Mouse (Mus musculus): ENCODE results near the gene Rpn1. TPM values are rescaled to one million over a fixed set of nuclear protein-coding genes. Genes with fewer than 3 reads are reported as not detected.
A peak's percentile ranks its signal among the peaks of the same experiment; 100 is the strongest.
"Not testable (repeated sequence)": the region's sequence is repeated elsewhere in the genome, so short reads cannot be mapped to it uniquely, and the experiment has no call there.

Gene Rpn1
- total RNA-seq, 2 experiments from 2014 or later = 123 to 205 TPM

GRCm38 (mm10) chr6:88116347-88117183 is 32.3 kb downstream of the Rpn1 start:
- ATAC-seq (replicated peaks; ENCODE audit: low FRiP score, low TSS enrichment, poor library complexity, severe bottlenecking) = peak; percentile 79

GRCm38 (mm10) chr6:88117184-88117575 is 32.9 kb downstream of the Rpn1 start:
- ATAC-seq (replicated peaks; ENCODE audit: low FRiP score, low TSS enrichment, poor library complexity, severe bottlenecking) = no peak

GRCm38 (mm10) chr6:88119309-88119708 is 35.0 kb downstream of the Rpn1 start:
- ATAC-seq (replicated peaks; ENCODE audit: low FRiP score, low TSS enrichment, poor library complexity, severe bottlenecking) = no peak

- ATAC-seq (replicated peaks; ENCODE audit: low FRiP score, low TSS enrichment, poor library complexity, severe bottlenecking) = no peak
These were observed 36.5 kb downstream of the Rpn1 start for GRCm38 (mm10) chr6:88120813-88121212.

- no peak for ATAC-seq (replicated peaks; ENCODE audit: low FRiP score, low TSS enrichment, poor library complexity, severe bottlenecking)
These were observed 37.5 kb downstream of the Rpn1 start for GRCm38 (mm10) chr6:88121781-88122180.

GRCm38 (mm10) chr6:88123150-88123857 is 39.0 kb downstream of the Rpn1 start:
- ATAC-seq (replicated peaks; ENCODE audit: low FRiP score, low TSS enrichment, poor library complexity, severe bottlenecking) = peak; percentile 53

DNA sequence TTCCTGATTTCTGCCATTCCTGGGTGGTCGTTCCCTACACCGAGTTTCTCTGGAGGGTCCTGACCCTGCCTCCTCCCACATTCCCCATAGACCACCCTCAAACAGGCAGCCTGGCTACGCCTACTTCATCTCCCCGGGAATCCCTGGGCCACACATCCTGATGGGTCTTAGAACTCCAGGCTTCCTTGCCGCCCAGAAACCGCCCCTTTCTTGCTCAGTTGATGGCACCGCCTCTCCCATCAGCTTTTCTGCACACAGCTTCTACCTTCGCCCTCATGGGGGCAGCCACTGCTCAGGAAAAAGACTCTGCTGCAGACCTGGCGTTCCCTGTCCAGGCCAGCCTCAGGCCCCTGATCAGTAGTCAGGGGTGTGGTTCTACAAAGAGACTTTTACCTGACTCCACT is 39.6 kb downstream of the Rpn1 start:
- ATAC-seq (replicated peaks; ENCODE audit: low FRiP score, low TSS enrichment, poor library complexity, severe bottlenecking) = peak; percentile 78

DNA sequence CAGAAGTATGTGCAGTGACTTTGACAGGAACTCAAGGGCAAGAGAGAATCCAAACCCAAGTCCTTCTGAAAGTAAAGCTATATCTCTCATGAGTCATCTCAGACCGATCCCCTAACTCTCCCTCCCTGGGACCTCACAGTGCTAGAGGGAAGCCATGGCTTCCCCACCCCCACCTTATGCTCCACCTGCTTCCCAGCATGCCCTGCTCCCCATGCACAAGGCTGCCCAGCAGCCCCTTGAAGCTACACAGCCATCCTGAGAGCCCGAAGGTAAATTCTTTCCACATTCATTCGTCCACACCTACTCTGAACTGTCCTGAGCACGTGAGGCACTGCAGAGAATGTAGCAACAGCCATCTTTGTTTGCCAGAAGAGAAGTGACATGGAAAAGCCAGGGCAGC is 40.3 kb downstream of the Rpn1 start:
- ATAC-seq (replicated peaks; ENCODE audit: low FRiP score, low TSS enrichment, poor library complexity, severe bottlenecking) = no peak

- not testable (repeated sequence) for ATAC-seq (replicated peaks; ENCODE audit: low FRiP score, low TSS enrichment, poor library complexity, severe bottlenecking)
These were observed 41.5 kb downstream of the Rpn1 start for GRCm38 (mm10) chr6:88125815-88126214.

GRCm38 (mm10) chr6:88131521-88131920 is 47.2 kb downstream of the Rpn1 start:
- 0 out of 2 replicates have a peak, but pooled peaks have one; percentile 6 for ATAC-seq (replicated peaks; ENCODE audit: low FRiP score, low TSS enrichment, poor library complexity, severe bottlenecking)

DNA sequence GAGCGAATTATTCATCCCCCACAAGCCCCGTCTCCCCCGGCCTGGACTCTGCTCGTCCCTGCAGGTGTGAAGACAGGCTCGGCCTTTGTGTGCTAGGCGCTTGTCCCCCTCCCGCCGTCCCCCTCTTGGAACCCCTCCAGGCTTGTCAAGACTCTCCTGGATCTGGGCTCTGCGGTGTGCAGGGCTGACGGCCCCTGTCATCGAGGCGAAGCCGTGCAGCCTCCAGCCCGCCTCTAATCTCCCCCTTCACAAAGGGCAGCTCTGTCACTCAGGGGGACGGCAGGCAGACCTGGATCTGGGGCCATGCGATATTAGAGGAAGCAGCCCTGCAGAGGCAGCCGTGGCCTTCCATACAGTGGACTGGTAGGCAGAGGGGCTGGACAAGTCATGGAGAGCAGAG is 47.8 kb downstream of the Rpn1 start:
- ATAC-seq (replicated peaks; ENCODE audit: low FRiP score, low TSS enrichment, poor library complexity, severe bottlenecking) = peak; percentile 62

GRCm38 (mm10) chr6:88133061-88133460 is 48.8 kb downstream of the Rpn1 start:
- no peak for ATAC-seq (replicated peaks; ENCODE audit: low FRiP score, low TSS enrichment, poor library complexity, severe bottlenecking)

DNA sequence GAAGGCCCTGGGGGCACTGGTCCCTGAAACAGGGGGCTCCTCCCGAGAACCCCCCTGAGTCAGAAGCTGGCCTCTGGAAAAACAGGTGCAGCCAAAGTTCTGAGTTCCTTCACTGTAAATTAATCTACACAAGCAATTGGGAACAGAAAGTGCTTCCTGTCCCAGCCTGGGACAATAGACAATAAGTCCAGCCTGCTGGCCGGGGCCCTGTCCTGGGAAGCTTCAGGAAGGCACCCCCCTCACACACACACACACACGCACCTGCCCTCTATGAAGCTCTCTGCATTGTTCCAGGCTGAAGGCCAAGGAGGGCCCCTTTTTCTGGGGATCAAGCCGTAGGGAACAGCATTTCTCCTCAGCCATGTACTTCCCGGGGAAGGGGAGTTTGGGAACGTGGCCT is 49.6 kb downstream of the Rpn1 start:
- ATAC-seq (replicated peaks; ENCODE audit: low FRiP score, low TSS enrichment, poor library complexity, severe bottlenecking) = no peak

DNA sequence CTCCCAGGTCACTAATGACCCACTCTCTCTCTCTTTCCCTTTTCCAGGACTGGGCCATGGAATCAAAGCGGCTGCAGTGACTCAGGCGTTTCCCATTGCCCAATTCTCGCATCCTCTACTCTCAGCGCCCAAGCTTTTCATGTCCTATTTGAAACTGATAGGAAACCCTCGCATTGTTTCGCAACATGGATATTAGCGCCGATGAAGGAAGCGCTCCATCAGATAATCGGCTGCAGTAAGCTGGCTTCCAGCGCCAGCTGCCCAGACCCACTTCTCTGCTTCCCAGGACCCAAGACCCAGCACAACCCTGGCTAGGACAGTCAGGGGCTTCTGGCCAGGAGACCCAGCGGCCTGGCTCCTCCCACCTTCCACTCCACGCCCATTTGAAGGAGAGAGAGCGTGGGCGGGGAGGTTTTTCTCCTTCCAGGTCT is 51.9 kb downstream of the Rpn1 start:
- ATAC-seq (replicated peaks; ENCODE audit: low FRiP score, low TSS enrichment, poor library complexity, severe bottlenecking) = no peak

- no peak for ATAC-seq (replicated peaks; ENCODE audit: low FRiP score, low TSS enrichment, poor library complexity, severe bottlenecking)
These were observed 54.2 kb downstream of the Rpn1 start for GRCm38 (mm10) chr6:88138485-88138884.

DNA sequence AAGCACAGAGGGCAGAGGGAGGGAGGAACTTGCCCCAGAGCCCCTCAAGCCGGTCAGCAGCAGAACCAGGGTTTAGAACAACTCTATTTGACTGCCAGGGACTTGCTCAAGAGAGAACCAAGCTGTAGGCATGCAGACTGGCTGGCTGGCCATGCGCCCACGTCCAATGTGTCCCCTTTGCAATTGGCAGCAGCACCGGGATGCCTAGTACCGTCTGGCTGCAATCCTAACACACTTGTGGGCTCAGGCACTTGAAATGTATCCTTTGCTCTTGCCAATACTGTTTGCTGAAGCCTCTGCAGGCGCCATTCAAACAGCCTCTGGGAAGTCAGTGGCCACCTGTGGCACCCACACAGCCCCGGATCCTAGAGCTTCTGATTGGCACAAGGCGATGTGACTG is 56.0 kb downstream of the Rpn1 start:
- no peak for ATAC-seq (replicated peaks; ENCODE audit: low FRiP score, low TSS enrichment, poor library complexity, severe bottlenecking)

DNA sequence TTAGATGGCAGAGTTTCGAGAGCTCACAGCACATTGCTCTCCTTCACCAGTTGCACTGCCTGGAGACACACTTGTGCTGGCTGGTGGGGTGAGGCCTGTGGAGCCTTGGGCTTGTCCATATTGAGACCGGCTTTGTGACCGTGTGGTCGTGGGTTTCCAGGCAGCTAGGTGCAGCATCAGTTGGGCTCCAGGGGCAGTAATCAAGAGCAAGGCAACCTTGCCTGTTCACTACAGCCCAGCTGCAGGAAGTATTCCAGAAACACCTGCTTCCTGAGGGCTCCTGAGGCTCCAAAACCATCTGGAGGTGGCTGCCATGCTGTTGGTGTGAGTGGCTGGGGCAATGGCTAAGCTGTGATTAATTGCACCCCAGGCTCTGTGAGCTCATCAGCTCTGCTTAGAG is 61.5 kb downstream of the Rpn1 start:
- ATAC-seq (replicated peaks; ENCODE audit: low FRiP score, low TSS enrichment, poor library complexity, severe bottlenecking) = no peak

DNA sequence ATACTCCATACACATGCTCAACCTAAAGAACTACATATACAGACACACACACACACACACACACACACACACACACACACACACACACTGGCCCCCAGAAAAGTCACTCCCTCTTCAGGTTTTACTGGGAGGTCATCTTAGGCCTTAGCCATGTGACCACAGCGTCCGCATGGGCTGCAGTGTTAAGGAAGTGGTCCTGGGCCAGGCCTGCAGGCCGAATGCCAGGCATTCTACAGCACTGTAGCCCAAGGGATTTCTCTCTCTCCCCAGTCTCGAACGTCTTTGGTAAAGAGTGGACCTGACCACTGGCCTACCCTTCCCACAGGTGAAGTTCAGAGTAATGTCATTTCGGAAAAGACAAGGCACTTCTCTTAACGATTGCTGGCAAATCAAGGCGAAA is 62.3 kb downstream of the Rpn1 start:
- no peak for ATAC-seq (replicated peaks; ENCODE audit: low FRiP score, low TSS enrichment, poor library complexity, severe bottlenecking)

DNA sequence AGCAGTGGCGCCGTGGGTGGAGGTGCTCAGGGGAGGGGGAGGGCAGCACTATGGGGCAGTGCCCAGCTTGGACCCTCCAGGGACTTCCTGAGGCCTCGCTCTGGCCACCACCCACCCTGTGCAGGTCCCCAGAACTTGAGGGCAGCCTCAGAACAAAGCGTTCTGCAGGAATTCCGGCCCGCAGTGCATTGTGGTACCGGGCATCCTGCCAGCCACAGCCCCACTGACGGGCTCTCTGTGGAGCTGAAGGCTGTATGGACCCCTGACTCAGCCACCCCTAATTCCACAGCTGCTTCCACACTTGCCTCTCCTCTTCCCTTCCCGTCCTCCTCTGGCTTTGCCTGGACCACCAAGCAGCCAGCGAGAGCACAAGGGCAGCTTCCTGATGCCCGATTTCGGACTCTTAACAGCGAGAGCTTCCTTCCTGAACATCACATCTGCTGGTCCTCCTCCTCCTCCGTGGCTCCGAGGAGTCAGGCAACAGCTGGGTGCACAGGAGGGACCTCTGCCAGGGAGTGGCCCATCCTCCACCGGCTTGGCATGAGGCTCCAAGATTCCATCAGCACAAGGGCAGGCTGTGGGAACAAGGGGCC is 63.2 kb downstream of the Rpn1 start:
- no peak for ATAC-seq (replicated peaks; ENCODE audit: low FRiP score, low TSS enrichment, poor library complexity, severe bottlenecking)

DNA sequence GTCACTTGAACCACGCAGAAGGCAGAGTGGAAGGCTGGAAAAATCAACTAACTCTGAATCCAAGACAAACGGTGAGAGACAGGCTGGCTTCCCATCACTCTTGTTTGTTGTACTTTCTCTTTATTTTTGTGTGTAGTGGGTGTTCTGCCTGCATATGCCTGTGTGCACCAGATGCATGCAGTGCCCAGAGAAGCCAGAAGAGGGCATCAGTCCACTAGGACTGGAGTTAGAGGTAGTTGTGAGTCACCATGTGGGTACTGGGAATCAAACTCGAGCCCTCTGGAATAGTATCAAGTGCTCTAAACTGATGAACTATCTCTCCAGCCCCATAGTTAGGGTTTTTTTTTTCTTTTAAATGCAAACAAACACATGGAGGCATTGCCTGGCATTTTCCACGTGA is 67.1 kb downstream of the Rpn1 start:
- no peak for ATAC-seq (replicated peaks; ENCODE audit: low FRiP score, low TSS enrichment, poor library complexity, severe bottlenecking)

Data from megakaryocyte-erythroid progenitor cell, adult 5-6 weeks (primary cell).